Mouse (Mus musculus) heart, embryonic 12.5 days (tissue): ENCODE measurements around the gene Hoxc11. TPM values are rescaled to one million over a fixed set of nuclear protein-coding genes. Genes with fewer than 3 reads are reported as not detected.
A peak's percentile ranks its signal among the peaks of the same experiment; 100 is the strongest.

Source experiments
- ATAC-seq: fragments of 200-750 bp; cut with Nextera tagmentation; 2 replicates; pipeline ENCODE4 v1.8.0; 2017; ENCODE audit warnings: moderate TSS enrichment, moderate library complexity; ENCODE audit not compliant: insufficient number of reproducible peaks, low FRiP score
- H3K27ac ChIP-seq: fragments of 300-500 bp; sonication (generic); 2 replicates; pipeline ENCODE4 v1.5.1; 2016; ENCODE audit warnings: mild to moderate bottlenecking, moderate library complexity; ENCODE audit not compliant: poor library complexity, severe bottlenecking
- H3K27me3 ChIP-seq: fragments of 300-500 bp; sonication (generic); replicated peaks from 2 replicates; pipeline ENCODE4 v1.6.1; 2016; ENCODE audit warnings: mild to moderate bottlenecking, moderate library complexity
- H3K36me3 ChIP-seq: fragments of 300-500 bp; sonication (generic); 2 replicates; pipeline ENCODE4 v1.6.1; 2016; ENCODE audit warnings: mild to moderate bottlenecking, moderate library complexity
- H3K4me1 ChIP-seq: fragments of 300-500 bp; sonication (generic); replicated peaks from 2 replicates; pipeline ENCODE4 v1.6.1; 2016; ENCODE audit warnings: mild to moderate bottlenecking
- H3K4me2 ChIP-seq: fragments of 300-500 bp; sonication (generic); 2 replicates; pipeline ENCODE4 v1.6.1; 2016; ENCODE audit warnings: mild to moderate bottlenecking, moderate library complexity
- H3K4me3 ChIP-seq: fragments of 300-500 bp; sonication (generic); 2 replicates; pipeline ENCODE4 v1.5.1; 2016; ENCODE audit warnings: mild to moderate bottlenecking
- H3K9ac ChIP-seq: fragments of 300-500 bp; sonication (generic); 2 replicates; pipeline ENCODE4 v1.6.1; 2016; ENCODE audit warnings: mild to moderate bottlenecking, moderate library complexity
- H3K9me3 ChIP-seq: fragments of 300-500 bp; sonication (generic); replicated peaks from 2 replicates; pipeline ENCODE4 v1.6.1; 2016; ENCODE audit warnings: mild to moderate bottlenecking, moderate library complexity
- WGBS: fragments of 180-500 bp; shearing (Covaris S2); methylation state at CpG from one replicate; pipeline ENCODE4 v1.1.7; 2016; 5-methylcytosine and 5-hydroxymethylcytosine counted together
- polyA plus RNA-seq: library from polyadenylated mRNA; unstranded; fragments of >200 nt; fragmentation: Nextera tagmentation; extraction: Ambion mirVana; gene quantifications from 2 replicates; pipeline ENCODE4 v1.2.1, GENCODE M21; 2016

Hoxc11 gene
- polyA plus RNA-seq, 1 experiment from 2014 or later, result not detected

DNA sequence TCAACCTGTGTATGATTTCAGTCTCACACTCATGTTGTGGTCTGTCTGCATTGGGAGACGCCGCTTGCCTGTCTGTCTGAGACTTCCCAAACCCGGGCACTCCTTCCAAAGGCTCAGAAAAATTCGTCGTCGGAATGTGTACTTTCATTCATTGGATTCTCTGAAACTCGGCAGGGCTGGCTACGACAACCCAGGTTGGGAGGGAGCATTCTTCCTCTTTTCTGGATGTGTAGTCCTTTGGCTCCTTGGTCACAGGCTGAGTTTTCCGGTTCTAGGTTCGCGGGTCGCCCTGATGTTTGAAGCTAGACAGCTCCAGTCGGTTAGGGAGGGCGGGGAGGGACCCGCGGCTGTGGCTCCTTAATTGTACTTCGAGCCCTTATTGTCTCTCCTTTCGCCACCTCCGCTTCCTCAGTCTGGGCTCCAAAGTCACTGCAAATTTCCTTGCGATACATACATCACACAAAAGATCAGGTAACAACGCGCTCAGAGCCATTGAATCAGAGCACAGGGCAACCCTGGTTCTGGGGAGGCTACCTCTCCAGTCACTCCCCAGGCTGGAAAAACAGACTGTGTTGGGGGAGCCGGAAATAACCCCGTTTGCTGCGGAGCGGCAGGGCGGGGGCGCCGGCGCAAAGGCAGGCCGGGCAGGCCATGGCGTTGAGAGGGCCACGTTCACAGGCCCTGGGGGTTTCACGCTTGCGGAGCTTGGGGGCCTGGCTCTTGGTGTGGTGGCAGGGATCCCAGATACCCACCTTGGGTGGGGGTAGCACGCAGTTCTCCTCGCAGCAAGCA lies 22.6 kb downstream of the Hoxc11 start:
- Histone ChIP-seq H3K27ac (no peak overlapping the region), H3K9ac (no peak overlapping the region), H3K4me1 (peaks cover 12% of the 10 kb centered on the region), H3K27me3 (peaks cover 98% of the 10 kb centered on the region), H3K4me2 (peak overlapping the region; percentile 50), H3K36me3 (no peaks in the 10 kb centered on the region), H3K9me3 (no peaks in the 10 kb centered on the region), H3K4me3 (peak overlapping the region; percentile 33)
- under 1% methylated on average over 37 of the region's 37 CpGs for WGBS
- no peak for ATAC-seq

- no peaks in the 10 kb centered on the region for H3K36me3 ChIP-seq
- H3K9ac ChIP-seq, result no peak overlapping the region
- no peak for ATAC-seq
- peak overlapping the region; percentile 33 for H3K4me3 ChIP-seq
- H3K4me1 ChIP-seq, result peaks cover 15% of the 10 kb centered on the region
- H3K9me3 ChIP-seq, result no peaks in the 10 kb centered on the region
- H3K27me3 ChIP-seq, result peaks cover 98% of the 10 kb centered on the region
- H3K27ac ChIP-seq, result no peak overlapping the region
- peak overlapping the region; percentile 50 for H3K4me2 ChIP-seq
- 3% methylated on average over 16 of the region's 16 CpGs for WGBS
Measured at GRCm38 (mm10) chr15:102977423-102977974, 23.3 kb downstream of the Hoxc11 start.

- H3K4me2 ChIP-seq, result no peak overlapping the region
- H3K4me3 ChIP-seq, result no peak overlapping the region
- H3K9me3 ChIP-seq, result no peaks in the 10 kb centered on the region
- H3K27ac ChIP-seq, result no peak overlapping the region
- no peaks in the 10 kb centered on the region for H3K36me3 ChIP-seq
- ATAC-seq, result no peak
- peaks cover 15% of the 10 kb centered on the region for H3K4me1 ChIP-seq
- H3K9ac ChIP-seq, result no peak overlapping the region
- 2% methylated on average over 13 of the region's 13 CpGs for WGBS
- H3K27me3 ChIP-seq, result peaks cover 98% of the 10 kb centered on the region
Measured at GRCm38 (mm10) chr15:102978615-102979515, 24.6 kb downstream of the Hoxc11 start.

GRCm38 (mm10) chr15:102979936-102980335 lies 25.7 kb downstream of the Hoxc11 start:
- H3K27me3 ChIP-seq, result peaks cover 99% of the 10 kb centered on the region
- whole genome bisulfite sequencing, result 0% methylated on average over 1 of the region's 1 CpGs
- no peaks in the 10 kb centered on the region for H3K36me3 ChIP-seq
- H3K9ac ChIP-seq, result no peak overlapping the region
- H3K4me3 ChIP-seq, result no peak overlapping the region
- H3K4me1 ChIP-seq, result peaks cover 15% of the 10 kb centered on the region
- no peak overlapping the region for H3K27ac ChIP-seq
- H3K4me2 ChIP-seq, result no peak overlapping the region
- no peak for ATAC-seq
- no peaks in the 10 kb centered on the region for H3K9me3 ChIP-seq

- Histone ChIP-seq H3K9me3 (no peaks in the 10 kb centered on the region), H3K4me3 (no peak overlapping the region), H3K4me1 (peaks cover 15% of the 10 kb centered on the region), H3K9ac (no peak overlapping the region), H3K27ac (no peak overlapping the region), H3K4me2 (no peak overlapping the region), H3K36me3 (no peaks in the 10 kb centered on the region), H3K27me3 (peaks cover 99% of the 10 kb centered on the region)
- no peak for ATAC-seq
- 2% methylated on average over 11 of the region's 11 CpGs for WGBS
Measured at GRCm38 (mm10) chr15:102980352-102980751, 26.1 kb downstream of the Hoxc11 start.

DNA sequence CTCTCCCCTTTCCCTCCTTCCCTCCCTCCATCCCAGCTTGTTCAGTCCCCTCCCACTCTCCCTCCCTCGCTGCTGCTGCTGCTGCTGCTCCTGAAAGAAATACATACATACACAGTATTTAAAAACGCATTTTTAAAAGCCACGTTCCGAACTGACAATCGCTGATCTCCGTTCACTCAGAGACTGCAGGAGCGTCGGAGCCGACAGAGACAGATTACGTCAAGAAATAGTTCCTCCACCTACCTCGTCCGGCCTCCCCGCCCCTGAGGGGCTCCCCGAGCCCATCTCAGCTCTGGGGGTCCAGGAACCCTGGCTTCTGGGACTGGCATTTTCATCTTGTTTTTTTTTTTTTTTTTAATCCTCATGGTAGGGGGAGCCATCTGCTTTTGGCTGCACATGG lies 26.7 kb downstream of the Hoxc11 start:
- Histone ChIP-seq H3K27ac (no peak overlapping the region), H3K4me3 (peak overlapping the region; percentile 38), H3K4me2 (peak overlapping the region; percentile 66), H3K4me1 (peaks cover 15% of the 10 kb centered on the region), H3K36me3 (no peaks in the 10 kb centered on the region), H3K27me3 (peaks cover 99% of the 10 kb centered on the region), H3K9me3 (no peaks in the 10 kb centered on the region), H3K9ac (no peak overlapping the region)
- ATAC-seq, result no peak
- WGBS, result under 1% methylated on average over 14 of the region's 14 CpGs

- Histone ChIP-seq H3K36me3 (no peaks in the 10 kb centered on the region), H3K27me3 (peaks cover 99% of the 10 kb centered on the region), H3K9ac (no peak overlapping the region), H3K4me1 (peaks cover 15% of the 10 kb centered on the region), H3K4me3 (peak overlapping the region; percentile 38), H3K9me3 (no peaks in the 10 kb centered on the region), H3K4me2 (peak overlapping the region; percentile 66), H3K27ac (no peak overlapping the region)
- ATAC-seq, result 0 out of 2 replicates have a peak, but pooled peaks have one; percentile 18
- WGBS, result under 1% methylated on average over 88 of the region's 88 CpGs
Measured at GRCm38 (mm10) chr15:102981379-102982288, 27.4 kb downstream of the Hoxc11 start.

- Histone ChIP-seq H3K27me3 (peaks cover 99% of the 10 kb centered on the region), H3K9me3 (no peaks in the 10 kb centered on the region), H3K4me3 (no peak overlapping the region), H3K36me3 (no peaks in the 10 kb centered on the region), H3K4me2 (no peak overlapping the region), H3K4me1 (peaks cover 10% of the 10 kb centered on the region), H3K27ac (no peak overlapping the region), H3K9ac (no peak overlapping the region)
- WGBS, result 1% methylated on average over 12 of the region's 12 CpGs
- ATAC-seq, result no peak
Measured at GRCm38 (mm10) chr15:102983716-102984115, 29.5 kb downstream of the Hoxc11 start.

- 2% methylated on average over 10 of the region's 10 CpGs for WGBS
- peaks cover 99% of the 10 kb centered on the region for H3K27me3 ChIP-seq
- ATAC-seq, result no peak
- no peak overlapping the region for H3K27ac ChIP-seq
- no peak overlapping the region for H3K9ac ChIP-seq
- H3K4me3 ChIP-seq, result no peak overlapping the region
- no peaks in the 10 kb centered on the region for H3K9me3 ChIP-seq
- no peak overlapping the region for H3K4me2 ChIP-seq
- no peaks in the 10 kb centered on the region for H3K36me3 ChIP-seq
- peaks cover 10% of the 10 kb centered on the region for H3K4me1 ChIP-seq
Measured at GRCm38 (mm10) chr15:102984521-102984920, 30.3 kb downstream of the Hoxc11 start.

DNA sequence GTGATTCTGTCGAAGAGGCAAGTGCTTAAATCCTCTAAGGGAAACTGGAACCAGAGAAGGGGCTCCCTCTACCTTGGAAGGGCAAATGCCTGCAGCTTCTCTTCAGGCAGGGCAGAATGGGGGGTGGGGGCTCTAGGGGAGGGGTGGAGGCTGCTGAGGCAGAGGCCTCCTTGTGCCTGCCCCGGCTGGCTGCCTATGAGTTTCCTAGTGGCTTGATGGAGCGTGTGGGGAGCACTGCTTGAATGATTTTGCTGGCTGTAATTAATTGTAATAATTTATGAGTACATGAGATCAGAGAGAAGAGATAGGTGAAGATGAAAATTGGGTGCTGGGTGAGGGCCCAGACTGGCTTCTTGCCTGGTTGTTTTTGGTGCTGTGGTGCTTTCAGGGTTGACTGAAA lies 30.7 kb downstream of the Hoxc11 start:
- no peak for ATAC-seq
- Histone ChIP-seq H3K4me1 (peaks cover 10% of the 10 kb centered on the region), H3K4me3 (no peak overlapping the region), H3K4me2 (no peak overlapping the region), H3K27me3 (peaks cover 99% of the 10 kb centered on the region), H3K9me3 (no peaks in the 10 kb centered on the region), H3K27ac (no peak overlapping the region), H3K36me3 (no peaks in the 10 kb centered on the region), H3K9ac (no peak overlapping the region)
- WGBS, result 7% methylated on average over 3 of the region's 3 CpGs
